Mouse (Mus musculus) kidney, embryonic 14.5 days (tissue): ENCODE measurements at regions not wholly inside any gene's neighbourhood (a gene's known extent, or its start where the extent isn't known, plus 50 kb on each side); places are given as distances from the start of the nearest gene placed in this dataset.

Experiments
- ATAC-seq: fragments of 200-750 bp; cut with Nextera tagmentation; 2 replicates; pipeline ENCODE4 v1.8.0; 2017; ENCODE audit warnings: moderate number of reproducible peaks, mild to moderate bottlenecking, moderate TSS enrichment, moderate library complexity; ENCODE audit not compliant: low FRiP score, low TSS enrichment
- H3K27ac ChIP-seq: fragments of 300-500 bp; sonication (generic); 2 replicates; pipeline ENCODE4 v1.5.1; 2014; ENCODE audit warnings: low read depth, mild to moderate bottlenecking, low read length, moderate library complexity, mixed read lengths
- H3K27me3 ChIP-seq: fragments of 300-500 bp; sonication (generic); 2 replicates; pipeline ENCODE4 v1.6.1; 2014; ENCODE audit warnings: mild to moderate bottlenecking, low read length; ENCODE audit not compliant: control insufficient read depth, insufficient read depth
- H3K36me3 ChIP-seq: fragments of 300-500 bp; sonication (generic); 2 replicates; pipeline ENCODE4 v1.6.1; 2014; ENCODE audit warnings: low read length, mixed read lengths; ENCODE audit not compliant: control insufficient read depth, insufficient read depth
- H3K4me1 ChIP-seq: fragments of 300-500 bp; sonication (generic); 2 replicates; pipeline ENCODE4 v1.6.1; 2014; ENCODE audit warnings: low read length, mixed read lengths; ENCODE audit not compliant: control insufficient read depth, insufficient read depth
- H3K4me2 ChIP-seq: fragments of 300-500 bp; sonication (generic); replicated peaks from 2 replicates; pipeline ENCODE4 v1.6.1; 2014; ENCODE audit warnings: low read depth, mild to moderate bottlenecking, low read length
- H3K4me3 ChIP-seq: fragments of 300-500 bp; sonication (generic); 2 replicates; pipeline ENCODE4 v1.5.1; 2014; ENCODE audit warnings: mild to moderate bottlenecking, low read length
- H3K9ac ChIP-seq: fragments of 300-500 bp; sonication (generic); 2 replicates; pipeline ENCODE4 v1.6.1; 2014; ENCODE audit warnings: low read depth, mild to moderate bottlenecking, low read length, moderate library complexity
- H3K9me3 ChIP-seq: fragments of 300-500 bp; sonication (generic); 2 replicates; pipeline ENCODE4 v1.6.1; 2016; ENCODE audit warnings: low read length; ENCODE audit not compliant: control insufficient read depth
- WGBS: fragments of 180-500 bp; shearing (Covaris S2); extraction: QIAGEN DNeasy Blood & Tissue Kit; methylation state at CpG from one replicate; pipeline ENCODE4 v1.1.7; 2014; 5-methylcytosine and 5-hydroxymethylcytosine counted together

DNA sequence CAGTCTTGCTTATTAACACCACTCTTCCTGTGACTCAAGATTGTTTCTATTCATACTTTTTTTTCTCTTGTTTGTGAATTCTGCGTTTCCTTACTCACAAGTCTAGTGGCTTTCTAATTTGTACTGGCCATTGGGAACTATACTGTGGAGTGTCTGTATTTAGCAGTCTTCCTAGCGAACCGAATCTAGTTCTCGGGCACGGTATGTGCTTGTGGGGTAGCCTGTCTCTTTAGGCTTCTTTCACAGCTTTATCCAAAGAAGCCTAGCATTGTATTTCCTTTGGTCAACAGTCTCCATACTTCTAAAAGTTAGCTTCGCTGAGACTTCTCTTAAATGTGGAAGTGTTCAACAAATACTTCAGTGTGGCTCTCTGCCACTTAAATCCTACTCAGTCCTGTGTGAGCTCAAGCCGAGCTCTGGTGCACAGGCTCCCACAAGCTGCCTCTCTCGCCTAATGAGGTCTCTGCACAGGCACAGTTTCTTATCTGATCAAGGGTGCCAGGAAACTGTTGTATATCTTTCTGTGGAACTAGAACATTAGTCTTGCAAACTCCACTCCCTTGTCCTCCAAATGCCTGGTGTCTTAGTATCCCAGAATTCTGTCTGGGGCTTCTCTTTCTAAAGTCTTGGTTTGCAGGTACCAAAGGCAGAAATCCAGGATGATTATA, 171.9 kb upstream of the Slco3a1 start:
- 62% methylated on average over 8 of the region's 8 CpGs for WGBS
- no peak overlapping the region for H3K9ac ChIP-seq
- no peak overlapping the region for H3K4me2 ChIP-seq
- no peaks in the 10 kb centered on the region for H3K4me1 ChIP-seq
- H3K36me3 ChIP-seq: no peaks in the 10 kb centered on the region
- H3K4me3 ChIP-seq: no peak overlapping the region
- no peak for ATAC-seq
- H3K27ac ChIP-seq: no peak overlapping the region
- H3K9me3 ChIP-seq: no peaks in the 10 kb centered on the region
- H3K27me3 ChIP-seq: no peaks in the 10 kb centered on the region

DNA sequence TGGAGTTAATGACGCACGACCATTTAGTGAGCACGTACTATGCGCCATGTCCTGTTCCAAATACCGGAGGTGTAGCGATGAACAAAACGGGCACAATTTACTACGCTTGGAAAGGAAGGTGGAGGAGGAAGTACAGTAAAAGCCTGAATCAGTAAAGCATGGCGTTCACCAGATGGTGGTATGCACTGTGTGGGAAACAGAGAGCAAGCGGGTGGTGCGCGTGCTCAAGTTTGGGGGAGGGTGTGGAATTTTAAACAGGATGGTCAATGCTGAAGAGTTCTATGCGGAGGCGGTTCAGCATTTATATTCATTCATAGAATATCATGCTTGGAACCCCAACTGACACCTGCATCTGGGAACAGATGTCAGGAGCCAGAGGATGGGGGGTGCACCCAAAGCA, 164.7 kb upstream of the Slco3a1 start:
- H3K4me2 ChIP-seq: no peak overlapping the region
- H3K4me3 ChIP-seq: no peak overlapping the region
- H3K36me3 ChIP-seq: no peaks in the 10 kb centered on the region
- H3K9ac ChIP-seq: no peak overlapping the region
- no peaks in the 10 kb centered on the region for H3K9me3 ChIP-seq
- WGBS: 86% methylated on average over 14 of the region's 14 CpGs
- H3K27me3 ChIP-seq: no peaks in the 10 kb centered on the region
- ATAC-seq: no peak
- no peak overlapping the region for H3K27ac ChIP-seq
- no peaks in the 10 kb centered on the region for H3K4me1 ChIP-seq

DNA sequence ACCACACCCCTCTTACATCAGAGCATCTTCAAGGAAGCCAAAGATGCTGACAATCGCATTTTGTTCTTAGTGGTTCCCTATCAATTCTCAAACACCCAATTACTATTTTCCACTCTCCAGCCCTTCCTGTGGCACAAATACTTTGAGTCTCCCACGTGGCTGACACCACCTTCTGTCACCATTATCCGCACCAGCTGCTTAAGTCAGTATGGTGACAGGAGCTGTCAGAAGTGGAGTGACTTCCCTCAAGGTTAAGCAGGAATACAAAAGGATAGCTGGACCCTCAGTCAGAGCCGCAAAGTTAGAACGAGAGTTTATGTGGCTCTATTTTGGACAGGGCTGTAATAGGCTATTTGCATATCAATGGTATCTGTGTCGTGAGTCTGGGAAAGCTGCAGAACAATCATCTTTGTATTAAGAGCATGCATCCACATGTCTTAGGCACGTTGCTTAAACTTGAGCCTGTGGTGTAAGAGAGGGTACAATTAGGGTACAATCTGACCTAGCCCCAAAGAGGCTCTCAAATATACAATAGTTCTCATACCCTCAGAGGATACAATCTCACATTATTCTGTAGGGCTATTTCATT, 155.5 kb upstream of the Slco3a1 start:
- H3K9ac ChIP-seq: no peak overlapping the region
- H3K4me1 ChIP-seq: no peaks in the 10 kb centered on the region
- no peak overlapping the region for H3K27ac ChIP-seq
- H3K27me3 ChIP-seq: no peaks in the 10 kb centered on the region
- H3K9me3 ChIP-seq: no peaks in the 10 kb centered on the region
- no peaks in the 10 kb centered on the region for H3K36me3 ChIP-seq
- ATAC-seq: no peak
- WGBS: 73% methylated on average over 7 of the region's 7 CpGs
- no peak overlapping the region for H3K4me3 ChIP-seq
- H3K4me2 ChIP-seq: no peak overlapping the region

DNA sequence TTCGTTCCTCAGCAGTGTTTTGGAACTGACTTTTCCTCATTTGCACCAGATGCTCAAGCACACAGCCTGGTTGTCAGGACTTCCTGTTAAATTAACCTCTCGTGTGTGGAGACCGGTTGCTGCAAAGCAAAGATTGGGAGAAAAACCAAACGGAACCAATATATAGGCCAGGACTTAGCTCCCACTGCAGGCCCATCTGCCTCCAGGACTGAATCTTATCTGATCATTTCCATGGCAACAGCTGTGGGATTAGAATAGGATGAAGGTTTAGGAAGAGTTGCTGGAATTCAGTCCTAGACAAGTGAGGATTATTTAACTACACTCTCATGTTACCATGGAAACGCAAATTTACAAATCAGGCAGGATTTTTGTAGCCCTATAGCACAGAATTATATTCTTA, 154.4 kb upstream of the Slco3a1 start:
- WGBS: 64% methylated on average over 5 of the region's 5 CpGs
- H3K9ac ChIP-seq: no peak overlapping the region
- no peaks in the 10 kb centered on the region for H3K9me3 ChIP-seq
- no peaks in the 10 kb centered on the region for H3K27me3 ChIP-seq
- no peak overlapping the region for H3K27ac ChIP-seq
- H3K4me1 ChIP-seq: no peaks in the 10 kb centered on the region
- ATAC-seq: no peak
- H3K4me2 ChIP-seq: no peak overlapping the region
- H3K36me3 ChIP-seq: no peaks in the 10 kb centered on the region
- H3K4me3 ChIP-seq: no peak overlapping the region

DNA sequence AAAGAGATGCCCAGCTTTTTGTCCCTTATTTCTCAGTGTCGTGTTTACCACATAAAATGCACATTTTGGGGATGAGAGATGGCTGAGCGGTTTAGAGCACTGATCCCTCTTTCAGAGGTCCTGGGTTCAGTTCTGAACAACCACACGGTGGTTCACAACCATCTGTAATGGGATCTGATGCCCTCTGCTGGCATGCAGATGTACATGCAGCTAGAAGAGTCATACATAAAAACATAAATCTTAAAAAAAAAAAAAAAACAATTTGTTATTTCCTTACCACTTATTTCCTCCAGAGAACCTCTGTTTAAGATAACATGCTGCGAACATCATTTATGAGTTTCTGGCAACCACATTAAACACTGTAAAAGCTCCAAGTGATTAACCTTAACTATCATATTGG, 149.0 kb upstream of the Slco3a1 start:
- H3K9ac ChIP-seq: no peak overlapping the region
- H3K4me1 ChIP-seq: no peaks in the 10 kb centered on the region
- ATAC-seq: no peak
- no peak overlapping the region for H3K27ac ChIP-seq
- 79% methylated on average over 4 of the region's 4 CpGs for WGBS
- H3K4me3 ChIP-seq: no peak overlapping the region
- H3K27me3 ChIP-seq: no peaks in the 10 kb centered on the region
- H3K36me3 ChIP-seq: no peaks in the 10 kb centered on the region
- no peak overlapping the region for H3K4me2 ChIP-seq
- no peaks in the 10 kb centered on the region for H3K9me3 ChIP-seq

DNA sequence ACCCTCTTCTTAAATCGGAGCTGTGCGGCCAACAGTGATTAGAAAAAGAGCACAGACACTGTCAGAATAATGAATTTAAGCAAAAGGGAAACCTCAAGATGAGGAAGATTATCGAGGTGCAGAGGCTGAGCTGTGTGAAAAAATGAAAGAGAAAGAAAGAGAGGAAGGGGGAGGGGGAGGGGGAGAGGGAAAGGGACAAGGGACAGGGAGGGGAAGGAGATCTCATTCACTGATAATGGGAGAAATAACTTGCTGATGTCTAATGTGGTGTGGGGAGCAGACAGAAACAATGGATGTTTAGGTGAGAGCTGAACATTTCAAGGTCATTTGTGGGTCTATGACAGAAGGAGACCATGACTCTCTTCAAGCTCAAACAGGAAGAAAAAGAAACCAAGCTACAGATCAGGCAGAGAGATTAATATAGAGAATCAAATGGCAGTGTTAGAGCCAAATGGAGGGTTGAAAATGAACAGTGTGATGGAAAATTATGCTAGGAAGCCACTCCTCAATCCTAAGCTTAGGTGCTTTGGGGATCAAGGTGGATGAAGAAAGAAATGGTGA, 143.3 kb upstream of the Slco3a1 start:
- Histone ChIP-seq H3K4me2 (no peak overlapping the region), H3K27me3 (no peaks in the 10 kb centered on the region), H3K4me1 (no peaks in the 10 kb centered on the region), H3K4me3 (no peak overlapping the region), H3K27ac (no peak overlapping the region), H3K9ac (no peak overlapping the region), H3K36me3 (no peaks in the 10 kb centered on the region), H3K9me3 (no peaks in the 10 kb centered on the region)
- WGBS: 86% methylated on average over 3 of the region's 3 CpGs
- ATAC-seq: no peak

DNA sequence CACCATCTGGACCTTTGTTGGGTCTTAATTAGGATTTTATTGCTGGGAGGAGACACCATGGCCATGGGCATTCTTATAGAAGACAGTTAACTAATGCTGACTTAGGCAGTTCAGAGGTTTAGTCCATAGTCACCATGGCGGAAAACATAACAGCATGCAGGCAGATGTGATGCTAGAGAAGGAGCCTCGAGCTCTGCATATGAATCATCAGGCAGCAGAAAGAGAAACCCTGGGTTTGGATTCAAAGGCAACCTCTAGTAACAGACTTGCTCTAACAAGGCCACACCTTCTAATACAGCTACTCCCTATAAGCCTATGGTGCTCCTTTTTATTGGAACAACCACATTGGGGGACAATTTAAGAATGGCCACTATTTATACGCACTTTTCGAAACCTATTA, 141.7 kb upstream of the Slco3a1 start:
- 88% methylated on average over 4 of the region's 4 CpGs for WGBS

DNA sequence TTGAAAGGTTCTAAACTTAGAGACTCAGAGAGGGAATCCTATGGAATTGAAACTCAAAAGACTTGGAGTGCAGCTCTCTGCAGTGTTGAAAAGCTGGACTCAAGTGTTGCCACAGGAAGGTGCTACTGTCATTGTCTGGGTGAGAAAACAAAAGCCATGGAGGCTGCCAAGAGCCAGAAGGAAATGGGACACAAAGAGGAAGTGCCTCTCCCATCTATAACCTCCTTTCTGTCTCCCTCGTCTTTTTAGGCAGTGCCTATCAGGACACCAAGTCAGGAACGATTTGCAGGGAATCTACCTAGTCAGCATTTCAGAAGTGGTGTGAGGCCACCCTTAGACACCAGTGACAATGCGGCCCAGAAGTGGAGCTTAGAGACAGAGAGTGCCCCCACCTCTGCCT, 138.5 kb upstream of the Slco3a1 start:
- WGBS: 68% methylated on average over 3 of the region's 3 CpGs
- Histone ChIP-seq H3K4me1 (no peaks in the 10 kb centered on the region), H3K27ac (no peak overlapping the region), H3K9ac (no peak overlapping the region), H3K27me3 (no peaks in the 10 kb centered on the region), H3K4me3 (no peak overlapping the region), H3K9me3 (no peaks in the 10 kb centered on the region), H3K4me2 (no peak overlapping the region), H3K36me3 (no peaks in the 10 kb centered on the region)
- ATAC-seq: no peak

More for the DNA sequence above, 141.7 kb upstream of the Slco3a1 start:
- Histone ChIP-seq H3K27me3 (no peaks in the 10 kb centered on the region), H3K9ac (no peak overlapping the region), H3K4me1 (no peaks in the 10 kb centered on the region), H3K27ac (no peak overlapping the region), H3K36me3 (no peaks in the 10 kb centered on the region), H3K4me2 (no peak overlapping the region), H3K4me3 (no peak overlapping the region), H3K9me3 (no peaks in the 10 kb centered on the region)
- ATAC-seq: no peak

DNA sequence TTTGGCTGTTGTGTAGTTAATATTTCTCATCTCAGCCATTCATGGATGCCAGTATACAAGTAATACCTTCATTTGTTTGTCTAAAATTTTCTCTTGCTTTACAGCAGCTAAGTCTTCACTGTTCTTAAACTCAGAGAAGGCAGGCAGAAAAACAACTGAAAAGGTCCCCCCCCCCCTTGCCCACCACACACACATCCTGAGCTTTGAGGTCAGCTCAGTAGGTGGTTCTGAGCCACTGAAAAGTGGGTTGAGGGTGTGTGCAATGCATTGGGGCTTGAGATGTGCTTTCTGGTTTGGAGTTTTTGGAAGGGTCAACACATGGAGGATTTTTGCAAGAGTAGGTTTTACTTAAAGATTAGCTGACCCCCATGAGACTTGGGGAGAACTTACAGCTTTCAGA, 136.1 kb upstream of the Slco3a1 start:
- no peak overlapping the region for H3K4me2 ChIP-seq
- no peaks in the 10 kb centered on the region for H3K4me1 ChIP-seq
- H3K9ac ChIP-seq: no peak overlapping the region
- no peaks in the 10 kb centered on the region for H3K36me3 ChIP-seq
- no peak overlapping the region for H3K27ac ChIP-seq
- no peak for ATAC-seq
- H3K27me3 ChIP-seq: no peaks in the 10 kb centered on the region
- H3K4me3 ChIP-seq: no peak overlapping the region
- no peaks in the 10 kb centered on the region for H3K9me3 ChIP-seq
